Mouse (Mus musculus): Measurements from ENCODE around the gene Cldn7.
A peak's percentile ranks its signal among the peaks of the same experiment; 100 is the strongest.

Cldn7 gene

GRCm38 (mm10) chr11:69933066-69933465, 31.5 kb upstream of the Cldn7 start:
- no peak for DNase-seq (ENCODE audit: low read depth, low spot score)

- peak; percentile 92 for DNase-seq (ENCODE audit: low read depth, low spot score)
Observed at GRCm38 (mm10) chr11:69934169-69934568, 30.4 kb upstream of the Cldn7 start.

DNA sequence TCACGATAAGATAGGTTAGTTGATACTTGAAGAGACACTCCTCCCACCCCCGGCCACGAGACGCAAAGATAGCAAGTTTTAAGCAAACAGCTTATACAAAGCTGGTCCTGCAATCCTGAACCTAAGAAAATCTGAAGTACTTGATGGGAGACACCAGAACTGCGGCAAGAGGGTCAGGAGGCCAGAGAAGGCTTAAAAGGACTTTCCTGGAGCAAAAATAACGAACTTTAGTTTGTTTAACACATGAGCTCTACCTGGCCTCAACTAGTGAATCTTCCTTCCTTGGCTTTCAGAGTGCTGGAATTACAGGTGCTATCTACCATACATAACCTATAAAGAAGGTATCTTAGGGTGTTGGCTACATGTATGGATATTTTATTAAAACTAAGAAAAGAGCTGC, 29.9 kb upstream of the Cldn7 start:
- no peak for DNase-seq (ENCODE audit: low read depth, low spot score)

GRCm38 (mm10) chr11:69935137-69935879, 29.3 kb upstream of the Cldn7 start, which contains the start of gene Ybx2:
Gene Ybx2, plus strand, starts transcription at chr11:69935796.
- peak; percentile 95 for DNase-seq (ENCODE audit: low read depth, low spot score)

DNA sequence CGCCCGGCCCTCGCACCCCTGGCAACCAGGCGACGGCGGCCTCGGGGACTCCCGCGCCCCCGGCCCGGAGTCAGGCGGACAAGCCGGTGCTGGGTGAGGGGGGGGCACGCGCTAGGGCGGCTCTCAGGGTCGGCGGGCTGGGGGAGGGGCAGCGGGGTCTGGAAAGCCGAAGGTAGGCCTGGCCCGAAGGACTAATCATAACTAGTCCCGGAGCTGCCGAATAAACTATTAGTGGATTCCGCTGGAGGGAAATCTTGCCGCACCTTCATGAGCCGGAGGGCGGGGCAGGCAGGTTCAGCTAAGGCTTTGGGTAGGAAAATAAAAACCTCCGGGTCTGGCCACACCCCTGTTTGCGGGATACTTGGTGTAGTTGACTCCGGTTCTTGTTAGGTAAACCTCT, 28.4 kb upstream of the Cldn7 start:
- DNase-seq (ENCODE audit: low read depth, low spot score) = peak; percentile 69

- no peak for DNase-seq (ENCODE audit: low read depth, low spot score)
Observed at GRCm38 (mm10) chr11:69936714-69937347, 27.7 kb upstream of the Cldn7 start.

GRCm38 (mm10) chr11:69937385-69937784, 27.2 kb upstream of the Cldn7 start:
- DNase-seq (ENCODE audit: low read depth, low spot score) = no peak

GRCm38 (mm10) chr11:69937834-69938233, 26.7 kb upstream of the Cldn7 start:
- no peak for DNase-seq (ENCODE audit: low read depth, low spot score)

- peak; percentile 56 for DNase-seq (ENCODE audit: low read depth, low spot score)
Observed at GRCm38 (mm10) chr11:69938401-69938979, 26.1 kb upstream of the Cldn7 start.

- DNase-seq (ENCODE audit: low read depth, low spot score) = no peak
Observed at GRCm38 (mm10) chr11:69939181-69939580, 25.4 kb upstream of the Cldn7 start.

DNA sequence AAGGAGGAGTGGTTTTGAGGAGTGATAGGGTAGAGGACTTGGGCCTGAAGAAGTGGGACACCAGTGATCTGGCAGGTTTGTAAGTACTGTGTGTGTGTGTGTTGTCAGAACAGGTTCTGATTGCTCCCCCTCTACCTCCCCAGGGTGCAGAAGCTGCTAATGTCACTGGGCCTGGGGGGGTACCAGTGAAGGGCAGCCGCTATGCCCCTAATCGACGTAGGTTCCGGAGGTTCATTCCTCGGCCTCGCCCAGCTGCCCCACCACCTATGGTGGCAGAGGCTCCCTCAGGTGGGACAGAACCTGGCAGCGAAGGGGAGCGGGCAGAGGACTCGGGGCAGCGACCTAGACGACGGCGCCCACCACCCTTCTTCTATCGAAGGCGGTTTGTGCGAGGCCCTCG, 24.8 kb upstream of the Cldn7 start:
- DNase-seq (ENCODE audit: low read depth, low spot score) = no peak

- DNase-seq (ENCODE audit: low read depth, low spot score) = no peak
Observed at GRCm38 (mm10) chr11:69940962-69941361, 23.6 kb upstream of the Cldn7 start.

DNA sequence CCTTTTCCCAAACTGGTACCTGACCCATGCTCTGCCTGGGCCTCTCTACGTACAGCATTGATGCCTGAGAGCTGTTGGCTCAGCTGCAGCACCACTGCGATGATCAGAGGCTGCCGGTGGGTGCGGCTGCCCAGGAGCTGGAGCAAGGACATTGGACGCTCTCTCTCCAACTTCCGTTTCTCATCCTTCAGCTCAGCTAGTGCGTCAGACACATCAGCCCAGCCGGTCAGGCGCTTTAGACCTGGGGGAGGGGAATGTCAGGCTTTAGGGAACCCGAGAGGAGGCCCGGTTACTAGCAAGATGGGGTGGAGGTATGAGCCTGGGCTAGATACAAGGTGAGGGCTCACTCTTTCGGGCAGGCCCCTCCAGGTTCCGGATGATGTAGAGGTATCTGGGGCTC, 19.4 kb upstream of the Cldn7 start:
- no peak for DNase-seq (ENCODE audit: low read depth, low spot score)

DNA sequence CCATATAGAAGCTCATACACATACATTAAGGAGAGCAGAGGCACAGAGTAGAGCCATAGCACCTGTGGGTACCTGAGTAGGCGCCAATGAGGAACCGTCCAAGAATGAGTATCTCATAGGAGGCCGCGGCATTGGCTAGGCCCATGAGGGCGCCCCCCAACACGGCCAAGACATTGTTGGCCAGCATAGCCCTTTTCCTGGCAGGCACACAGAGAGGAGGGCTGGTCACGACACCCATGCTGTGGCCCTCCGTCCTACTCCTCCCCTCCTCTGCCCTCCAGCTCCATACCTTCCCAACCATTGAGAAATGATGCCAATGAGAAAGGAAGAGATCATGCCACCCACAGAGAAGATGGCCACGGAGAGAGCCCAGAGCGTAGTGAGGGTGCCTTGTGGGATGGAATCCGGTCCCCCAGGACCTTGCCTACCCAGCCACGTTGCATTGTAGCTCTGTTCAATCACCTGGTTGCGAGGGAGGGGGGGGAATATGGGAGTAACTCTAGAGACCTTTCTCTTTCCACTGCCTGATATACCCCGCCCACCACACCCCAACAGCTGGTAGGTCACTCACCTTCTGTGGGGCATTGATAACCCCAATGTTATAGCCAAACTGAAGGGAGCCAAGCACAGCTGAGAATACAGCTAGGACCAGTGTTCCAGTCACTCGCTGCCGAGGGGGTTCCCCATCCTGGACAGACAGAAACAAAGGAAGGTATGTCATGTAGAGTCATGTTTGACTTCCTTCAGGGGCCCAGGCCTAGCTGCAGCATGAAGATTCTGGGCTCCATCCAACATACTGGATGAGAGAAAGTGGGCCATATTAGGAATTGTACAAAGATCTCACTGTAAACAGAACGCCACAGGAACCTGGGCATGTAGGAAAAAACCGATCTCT, 18.3 kb upstream of the Cldn7 start:
- DNase-seq (ENCODE audit: low read depth, low spot score) = no peak

DNA sequence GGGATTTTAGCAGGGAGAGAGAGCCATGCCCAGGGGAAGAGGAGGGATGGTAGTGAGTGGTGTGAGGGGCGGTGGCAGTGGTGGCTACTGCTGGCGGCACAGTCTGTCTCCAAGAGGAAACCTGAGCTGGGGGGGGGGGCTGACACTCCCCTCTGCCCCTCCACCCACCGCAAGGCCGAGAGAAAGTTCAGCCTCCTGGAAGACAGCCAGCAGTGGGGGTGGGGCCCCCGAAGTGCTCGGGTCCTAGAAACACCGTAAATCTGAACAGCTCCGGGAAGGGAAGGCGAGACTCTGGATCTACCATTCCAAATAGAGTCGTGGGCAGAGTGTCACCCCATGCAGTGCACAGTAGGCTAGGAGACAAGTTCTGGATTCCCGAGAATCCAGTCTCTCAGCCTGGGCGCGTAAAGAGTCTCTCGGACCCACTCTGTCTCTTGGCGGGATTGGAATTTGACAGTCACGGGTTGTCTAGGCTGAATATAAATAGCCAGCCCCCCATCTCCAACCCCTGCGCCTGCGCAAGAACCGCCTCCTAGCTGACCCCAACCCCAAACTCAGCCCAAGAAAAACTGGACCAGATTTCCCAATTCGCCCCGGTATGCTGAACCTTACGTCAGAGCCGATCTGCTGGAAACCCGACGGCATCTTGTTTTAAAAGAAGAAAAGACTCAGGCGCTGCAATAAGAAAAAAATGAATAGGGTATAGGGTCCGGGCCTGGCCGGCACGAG, 17.1 kb upstream of the Cldn7 start:
- no peak for DNase-seq (ENCODE audit: low read depth, low spot score)

GRCm38 (mm10) chr11:69948066-69948762, 16.4 kb upstream of the Cldn7 start, which contains the start of gene Slc2a4:
Gene Slc2a4, minus strand, starts transcription at chr11:69948188.
- DNase-seq (ENCODE audit: low read depth, low spot score) = peak; percentile 97

DNA sequence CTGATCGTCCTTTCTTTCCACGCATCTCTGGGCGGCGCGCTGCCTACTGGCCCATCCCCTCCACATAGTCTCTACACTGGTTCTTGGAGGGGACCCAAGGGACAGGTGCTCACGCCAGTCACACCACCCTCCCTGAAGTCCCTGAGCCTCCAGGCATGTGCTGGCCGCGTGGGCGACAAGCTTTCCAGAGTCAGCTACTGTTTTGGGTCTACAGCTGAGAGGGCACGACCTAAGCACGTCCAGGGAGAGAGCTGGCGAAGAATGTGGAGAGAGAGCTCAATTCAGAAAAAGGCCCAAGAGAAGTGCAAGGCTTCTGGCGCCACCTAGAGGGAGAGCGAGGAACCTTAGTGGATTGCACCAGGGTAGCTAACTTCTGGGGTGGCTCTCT, 15.8 kb upstream of the Cldn7 start:
- DNase-seq (ENCODE audit: low read depth, low spot score) = peak; percentile 91

- DNase-seq (ENCODE audit: low read depth, low spot score) = no peak
Observed at GRCm38 (mm10) chr11:69950807-69951459, 13.6 kb upstream of the Cldn7 start.

DNA sequence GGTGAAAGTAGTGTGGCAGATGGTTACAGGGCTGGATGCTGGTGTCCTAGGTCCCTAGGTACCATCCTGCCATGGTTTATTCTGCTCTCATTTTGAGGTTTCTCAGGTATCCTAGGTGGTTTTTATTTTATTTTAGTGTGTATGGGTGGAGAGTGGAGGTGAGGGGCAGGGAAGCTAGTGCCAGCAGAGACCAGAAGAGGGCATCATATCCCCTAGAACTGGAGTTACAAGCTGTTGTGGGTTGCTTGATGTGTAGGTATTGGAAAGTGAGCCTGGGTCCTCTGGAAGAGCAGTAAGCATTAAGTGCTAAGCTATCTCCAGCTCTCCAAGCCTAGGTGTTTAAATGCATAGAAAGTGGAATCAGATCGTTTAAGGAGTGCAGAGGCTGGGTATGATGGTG, 12.3 kb upstream of the Cldn7 start:
- no peak for DNase-seq (ENCODE audit: low read depth, low spot score)
